Mouse (Mus musculus) ZHBTc4 (cell line): ENCODE results near the gene Noct.
A peak's percentile ranks its signal among the peaks of the same experiment; 100 is the strongest.

Experiments used
- DNase-seq: peaks from one replicate; pipeline ENCODE4 v3.0.0-alpha.2; 2011; ENCODE audit warnings: low read depth, low spot score

Noct gene

DNA sequence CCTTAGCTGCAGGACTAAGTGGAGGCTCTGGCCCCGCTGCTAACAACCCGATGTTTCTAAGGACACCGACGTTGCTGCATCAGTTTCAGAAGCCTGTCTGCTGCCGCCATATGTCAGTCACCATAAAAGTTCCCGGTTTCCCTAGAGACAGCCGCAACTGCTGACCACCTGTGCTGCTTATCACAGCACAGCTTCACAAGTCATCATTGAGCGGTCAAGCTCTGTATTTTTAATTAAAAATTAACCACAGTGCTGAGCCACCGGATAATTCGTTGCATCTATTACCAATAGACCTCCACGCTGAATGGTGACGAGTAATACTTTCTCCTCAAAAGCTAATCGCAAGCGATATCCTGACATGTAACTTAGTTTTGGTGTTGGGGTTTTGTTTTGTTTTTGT, 19.4 kb upstream of the Noct start:
- DNase-seq: no peak

DNA sequence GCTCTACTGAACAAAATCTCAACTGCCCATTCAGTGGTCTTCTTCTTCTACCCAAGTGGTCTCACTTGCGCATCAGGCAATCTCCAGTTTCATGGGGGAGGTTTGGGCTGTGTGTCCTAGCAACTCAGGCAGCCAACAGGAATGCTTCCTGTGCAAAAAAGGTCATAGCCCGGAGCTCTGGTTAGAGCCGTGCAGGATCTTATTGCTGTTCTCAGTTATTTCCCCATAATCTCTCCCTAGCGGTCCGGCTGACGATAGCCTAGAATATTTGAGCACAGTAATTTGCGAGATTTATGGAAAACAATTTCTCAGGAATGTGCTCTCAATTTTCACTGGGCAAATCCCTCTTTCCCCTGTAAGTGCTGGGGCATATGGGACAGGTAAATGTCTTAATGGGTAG, 17.7 kb upstream of the Noct start:
- DNase-seq: no peak

DNA sequence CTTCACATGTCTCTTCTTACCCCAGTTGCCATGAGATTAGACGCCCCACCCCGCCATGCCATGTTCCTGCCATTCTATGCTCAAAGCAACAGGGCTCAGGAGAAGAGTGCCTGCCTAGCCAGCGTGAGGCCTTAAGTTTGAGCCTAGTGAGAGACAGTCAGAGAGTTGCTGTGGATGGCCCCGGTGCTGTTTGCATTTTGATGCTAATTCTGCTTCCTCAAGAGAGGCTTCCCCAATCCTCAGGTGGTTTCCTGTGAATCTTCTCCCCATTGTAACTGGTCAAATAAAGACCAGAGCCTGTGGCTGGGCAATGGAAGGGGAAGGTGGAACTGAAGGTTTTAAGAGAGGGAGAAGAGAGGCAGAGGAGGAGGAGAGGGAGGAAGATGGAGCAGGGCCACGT, 15.6 kb upstream of the Noct start:
- DNase-seq: peak; percentile 76

DNA sequence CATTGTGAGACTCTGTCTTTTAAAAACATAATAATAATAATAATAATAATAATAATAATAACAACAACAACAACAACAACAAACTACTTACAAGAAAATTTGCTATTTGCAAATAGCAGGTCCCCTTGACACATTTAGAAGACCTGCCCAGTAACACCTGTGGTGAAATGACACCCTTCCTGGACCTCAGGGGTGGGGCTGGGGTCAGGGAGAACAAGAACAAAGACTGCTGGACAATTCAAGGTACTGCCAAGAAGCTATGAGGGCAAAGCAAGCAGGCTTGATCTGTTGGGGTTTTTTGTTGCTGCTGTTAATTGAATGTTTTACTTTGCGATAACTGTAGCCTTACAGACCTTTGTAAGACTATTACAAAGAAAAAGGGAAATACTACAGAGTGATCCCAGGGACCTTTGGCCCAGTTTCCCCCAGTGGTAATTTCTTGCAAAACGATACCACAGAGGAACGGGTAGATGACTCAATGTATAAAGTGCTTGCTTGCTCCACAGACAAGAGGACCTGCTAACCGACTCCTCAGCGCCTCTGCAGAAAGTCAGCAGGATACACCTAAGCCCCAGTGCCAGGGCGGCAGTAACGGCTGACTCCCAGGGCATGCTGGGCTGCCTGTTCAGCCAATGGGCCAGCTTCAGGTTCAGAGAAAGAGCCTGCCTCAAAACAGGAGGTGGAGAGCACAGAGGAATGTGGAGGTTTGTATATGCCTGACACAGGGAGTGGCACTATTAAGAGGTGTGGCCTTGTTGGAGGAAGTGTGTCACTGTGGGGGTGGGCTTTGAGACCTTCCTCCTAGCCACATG, 14.5 kb upstream of the Noct start:
- peak; percentile 91 for DNase-seq

DNA sequence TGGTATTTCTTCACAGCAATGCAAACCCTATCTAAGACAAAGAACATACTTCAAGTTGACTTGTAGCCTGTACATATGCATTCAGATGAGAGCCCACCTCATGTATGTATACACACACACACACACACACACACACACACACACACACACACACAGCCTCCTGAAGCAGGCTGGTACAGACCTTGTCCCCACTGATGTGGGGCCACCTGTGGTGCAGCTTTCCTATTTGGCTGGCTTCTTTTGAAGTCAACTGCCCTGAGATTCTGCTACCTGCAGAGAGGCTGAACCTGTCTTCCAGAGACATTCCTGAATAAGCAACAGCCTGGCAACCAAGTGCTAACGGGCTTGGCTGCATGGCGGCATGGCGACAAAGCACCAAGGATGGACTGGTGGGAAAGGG, 13.8 kb upstream of the Noct start:
- DNase-seq: peak; percentile 70

DNA sequence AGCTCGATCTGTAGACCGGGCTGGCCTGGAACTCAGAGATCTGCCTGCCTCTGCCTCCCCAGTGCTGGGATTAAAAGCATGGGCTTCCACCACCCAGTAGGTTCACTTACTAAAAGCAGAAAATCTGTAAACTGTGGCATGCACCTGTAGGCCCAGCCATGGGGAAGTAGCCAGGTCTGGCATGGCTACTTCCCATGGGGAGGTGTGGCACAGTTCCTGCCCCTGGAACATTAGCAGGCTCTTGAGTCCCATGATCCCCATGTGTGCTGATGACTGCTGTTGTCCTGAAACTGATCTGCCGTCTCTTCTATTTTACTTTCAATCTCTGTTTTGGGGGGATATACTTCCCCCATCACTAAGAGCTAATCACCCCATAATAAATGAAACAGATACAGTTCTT, 11.1 kb upstream of the Noct start:
- DNase-seq: no peak

DNA sequence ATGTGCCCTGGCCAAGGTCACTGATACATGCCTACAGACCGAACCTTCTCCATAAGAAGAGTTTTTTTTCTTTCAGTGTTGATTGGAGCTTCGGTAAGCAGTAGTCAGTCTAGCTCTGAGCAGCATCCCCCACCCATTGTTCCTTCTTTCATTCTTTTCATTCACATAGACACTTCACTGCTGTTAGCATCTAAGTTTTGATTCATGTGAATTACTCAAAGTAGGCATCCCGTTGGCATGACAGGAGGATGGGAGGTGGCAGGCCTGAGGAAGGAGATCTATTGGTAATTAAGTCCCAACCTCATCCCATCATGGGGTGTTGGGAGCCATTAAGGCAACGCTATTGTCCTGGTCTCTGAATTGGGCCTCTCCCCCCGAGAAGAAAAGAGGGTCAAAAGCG, 8.6 kb upstream of the Noct start:
- no peak for DNase-seq

DNA sequence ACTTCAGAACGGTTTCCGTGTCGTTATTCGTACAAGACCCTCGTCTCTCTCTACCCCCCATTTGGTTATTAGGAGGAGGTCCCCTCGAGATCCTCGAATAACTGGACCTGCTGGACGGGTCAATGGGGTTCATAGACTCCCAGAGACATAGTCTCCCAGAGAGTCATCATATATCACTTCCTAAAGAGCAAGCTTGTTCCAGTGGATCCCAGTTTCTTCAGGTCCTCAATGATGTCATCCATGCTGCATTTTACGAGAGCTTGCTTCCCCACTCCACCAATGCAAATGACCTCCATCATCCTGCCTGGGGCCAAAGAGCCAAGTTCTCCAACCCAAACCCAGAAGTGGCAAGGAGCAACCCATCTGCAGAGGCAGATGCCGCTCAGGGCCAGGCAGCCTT, 7.9 kb upstream of the Noct start:
- DNase-seq: peak; percentile 29

DNA sequence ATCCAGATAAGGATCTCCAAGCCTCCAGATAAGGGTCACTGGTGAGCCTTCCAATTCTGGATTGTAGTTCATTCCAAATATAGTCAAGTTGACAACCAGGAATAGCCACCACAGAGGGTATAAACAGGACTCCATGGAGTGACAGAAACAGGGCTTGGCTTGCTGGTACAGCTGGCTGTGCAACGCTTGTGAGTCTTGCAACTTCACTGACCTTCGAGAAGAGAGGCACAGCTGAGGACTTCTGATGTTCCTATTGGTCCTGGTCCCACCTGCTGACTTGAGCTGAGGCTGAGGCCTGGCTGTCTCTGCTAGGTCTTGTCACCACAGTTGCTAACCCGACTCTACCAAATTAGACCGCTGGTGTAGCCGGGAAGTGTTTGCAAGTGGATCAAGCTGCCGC, 5.9 kb upstream of the Noct start:
- peak; percentile 23 for DNase-seq

DNA sequence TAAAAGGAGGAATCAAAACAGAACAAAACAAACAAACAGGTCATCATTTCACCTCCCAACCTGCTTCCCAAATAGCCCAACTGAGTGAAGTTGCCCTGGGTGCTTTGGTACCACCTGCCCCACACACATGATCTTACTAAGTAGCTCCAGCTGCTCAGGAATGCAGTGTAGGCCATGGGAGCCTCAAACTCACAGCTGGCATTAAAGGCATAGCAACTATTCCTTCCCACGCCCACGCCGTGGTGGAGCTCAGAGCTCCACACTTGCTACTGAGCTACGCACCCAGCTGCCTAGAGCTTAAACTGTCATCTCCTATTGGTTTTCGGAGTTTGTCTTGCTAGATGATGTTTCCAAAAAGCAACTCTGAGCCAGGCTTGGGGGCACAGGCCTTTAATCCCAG, 5.0 kb upstream of the Noct start:
- no peak for DNase-seq

DNA sequence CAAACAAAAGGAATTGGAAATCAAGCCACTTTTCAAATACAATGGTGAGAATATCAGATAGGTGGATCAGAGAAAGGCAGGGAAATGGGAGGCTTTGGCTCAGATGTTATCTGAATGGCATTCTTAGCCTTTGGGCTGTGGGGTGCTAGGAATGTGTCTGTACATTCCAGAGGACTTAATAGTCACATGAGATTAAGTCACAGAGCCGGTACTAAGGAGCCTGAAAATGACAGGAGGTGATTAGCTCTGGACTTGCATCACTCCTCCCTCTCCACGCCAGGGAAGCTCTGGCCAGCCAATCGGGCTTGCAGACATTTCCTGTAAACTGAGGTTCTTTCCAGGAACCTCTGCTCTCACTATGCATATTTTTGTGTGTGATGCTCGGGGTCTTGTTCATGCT, 3.4 kb upstream of the Noct start:
- peak; percentile 68 for DNase-seq

DNA sequence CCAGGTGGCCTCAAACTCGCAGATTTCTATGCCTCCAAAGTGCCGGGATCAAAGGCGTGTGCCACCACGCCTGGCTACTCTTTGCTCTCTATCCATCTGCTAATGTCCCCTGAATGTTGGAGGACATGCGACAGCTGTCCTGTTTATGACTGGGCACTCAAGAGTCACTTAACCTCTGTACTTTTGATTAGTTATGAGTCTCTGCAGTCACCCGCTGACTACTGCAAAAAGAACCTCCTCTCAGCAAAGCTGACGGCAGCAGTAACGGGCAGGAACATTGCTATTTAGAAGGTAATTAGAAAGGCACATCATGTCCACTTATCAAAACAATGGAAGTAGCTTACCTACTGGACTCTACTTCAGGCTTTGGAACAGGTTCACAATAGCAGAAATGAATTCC, 2.4 kb upstream of the Noct start:
- no peak for DNase-seq

DNA sequence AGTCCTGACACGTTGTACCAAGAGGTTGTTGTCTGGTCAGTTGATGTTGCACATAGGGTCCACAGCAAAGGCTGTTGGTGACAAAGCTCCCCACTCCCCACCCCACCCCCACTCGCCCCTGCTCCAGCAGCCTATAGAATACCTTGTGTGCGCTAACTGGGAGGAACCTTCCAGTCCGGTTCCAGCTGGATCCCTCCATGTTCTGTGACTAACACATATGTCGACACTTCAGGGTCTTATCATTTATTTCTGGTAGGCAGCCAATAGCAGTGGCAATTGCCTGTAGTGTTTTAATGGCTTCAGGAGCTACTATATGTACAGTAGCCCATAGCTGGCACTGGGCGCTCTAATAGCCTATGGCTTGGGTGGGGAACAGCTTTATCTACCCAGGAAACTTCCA, 1.9 kb upstream of the Noct start:
- DNase-seq: peak; percentile 26

DNA sequence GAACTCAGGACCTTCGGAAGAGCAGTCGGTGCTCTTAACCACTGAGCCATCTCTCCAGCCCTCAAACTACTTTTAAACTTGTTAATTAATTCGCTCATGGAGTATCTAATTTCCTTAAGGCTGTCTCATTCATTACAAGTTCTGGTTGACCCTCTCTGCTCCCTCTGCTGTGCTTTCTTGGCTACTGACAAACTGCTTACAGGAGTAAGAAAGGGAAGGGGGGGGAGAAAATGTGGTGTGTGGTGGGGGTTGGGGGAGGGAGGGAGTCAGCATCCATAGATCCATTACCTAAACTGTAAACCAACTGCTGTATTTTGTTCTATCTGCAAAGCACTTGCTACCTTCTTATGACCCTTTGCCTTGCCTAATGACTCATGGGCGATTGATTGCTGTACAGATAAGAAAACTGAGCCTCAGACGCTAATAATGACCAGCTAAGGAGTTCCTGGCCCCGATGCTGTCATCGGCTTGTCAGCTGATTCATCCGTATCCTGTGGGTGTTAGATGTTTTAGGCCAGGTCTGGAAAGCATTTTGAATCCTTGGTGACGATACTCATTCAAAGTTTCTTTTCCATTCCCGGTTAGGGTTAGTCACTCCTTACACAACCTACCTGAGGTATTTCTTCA, 1.3 kb upstream of the Noct start:
- DNase-seq: peak; percentile 42

DNA sequence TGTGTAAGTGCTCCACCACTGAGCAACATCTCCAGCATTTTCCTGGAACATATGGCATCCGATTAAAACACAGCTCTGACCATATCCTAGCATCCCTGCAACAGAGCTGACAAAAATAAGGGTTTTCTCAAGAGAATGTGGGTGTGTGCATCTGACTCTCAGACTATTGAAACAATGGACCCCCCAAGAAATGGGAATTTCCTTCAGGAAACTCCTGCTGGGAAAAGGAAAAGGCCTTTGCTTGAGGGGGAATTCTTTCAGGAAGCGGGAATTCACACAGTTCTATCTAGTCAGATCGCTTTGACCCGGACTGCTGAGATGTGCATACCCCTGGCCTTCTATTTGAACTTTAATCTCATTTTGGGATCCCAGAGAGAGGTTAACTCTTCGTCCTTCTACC, 691 bp upstream of the Noct start:
- peak; percentile 36 for DNase-seq

DNA sequence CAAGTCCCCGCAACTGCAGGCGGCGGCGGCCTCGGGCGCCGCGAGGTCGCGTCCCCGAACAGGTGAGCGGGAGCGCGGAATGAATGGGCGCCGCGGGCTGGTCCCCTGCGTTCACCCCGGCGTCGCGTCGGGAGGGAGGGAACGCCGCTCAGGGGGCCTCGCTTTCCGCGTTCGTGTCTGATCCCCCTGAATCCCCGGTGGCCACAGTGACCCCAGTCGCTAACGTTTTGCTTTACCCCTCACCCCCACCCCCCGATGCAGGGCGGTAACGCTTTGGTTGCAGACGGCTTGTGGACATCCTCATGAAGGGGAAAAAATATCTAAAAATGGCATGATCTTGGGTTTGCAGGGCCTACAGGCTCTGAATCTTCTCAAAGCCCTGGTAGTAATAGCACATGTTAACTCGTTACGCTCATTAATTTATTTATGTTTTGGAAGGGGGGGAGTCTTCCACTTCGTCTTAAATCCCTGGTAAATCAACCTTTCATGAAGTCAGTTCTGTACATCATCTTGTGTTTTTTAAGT, 1.0 kb downstream of the Noct start:
- peak; percentile 27 for DNase-seq

DNA sequence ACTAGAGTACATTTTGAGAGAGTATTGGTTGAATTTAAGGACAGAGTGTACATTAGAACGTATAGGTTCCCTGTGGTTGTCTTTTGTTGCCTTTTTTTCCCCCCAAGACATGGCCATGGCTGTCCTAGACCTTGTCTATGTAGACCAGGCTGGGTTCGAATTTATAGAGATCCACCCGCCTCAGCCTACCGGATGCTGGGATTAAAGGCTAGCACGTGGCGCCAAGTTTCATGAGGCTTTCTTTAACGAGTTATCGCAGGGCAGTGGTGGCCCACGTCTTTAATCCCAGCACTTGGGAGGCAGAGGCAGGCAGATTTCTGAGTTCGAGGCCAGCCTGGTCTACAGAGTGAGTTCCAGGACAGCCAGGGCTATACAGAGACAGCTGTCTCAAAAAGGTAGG, 1.7 kb downstream of the Noct start:
- DNase-seq: no peak

DNA sequence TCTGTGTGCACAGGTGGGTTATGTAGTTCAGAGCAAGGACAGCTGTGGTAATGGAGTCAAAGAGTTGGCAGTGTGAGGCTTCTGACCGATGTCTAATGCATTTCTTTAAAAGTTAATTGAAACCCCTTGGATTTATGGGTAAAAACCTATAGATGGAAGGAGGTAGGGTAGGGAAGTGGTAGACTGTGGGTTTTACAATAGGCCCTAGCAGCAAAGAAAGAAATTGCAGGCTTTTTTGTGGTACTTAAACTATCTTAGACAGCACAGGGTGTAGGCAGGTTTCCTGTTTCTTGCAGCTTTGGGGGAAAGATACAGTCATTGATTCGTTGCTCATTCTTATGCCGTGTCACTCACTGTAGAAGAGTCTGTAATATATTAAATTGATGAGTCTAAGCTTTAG, 2.4 kb downstream of the Noct start:
- no peak for DNase-seq

DNA sequence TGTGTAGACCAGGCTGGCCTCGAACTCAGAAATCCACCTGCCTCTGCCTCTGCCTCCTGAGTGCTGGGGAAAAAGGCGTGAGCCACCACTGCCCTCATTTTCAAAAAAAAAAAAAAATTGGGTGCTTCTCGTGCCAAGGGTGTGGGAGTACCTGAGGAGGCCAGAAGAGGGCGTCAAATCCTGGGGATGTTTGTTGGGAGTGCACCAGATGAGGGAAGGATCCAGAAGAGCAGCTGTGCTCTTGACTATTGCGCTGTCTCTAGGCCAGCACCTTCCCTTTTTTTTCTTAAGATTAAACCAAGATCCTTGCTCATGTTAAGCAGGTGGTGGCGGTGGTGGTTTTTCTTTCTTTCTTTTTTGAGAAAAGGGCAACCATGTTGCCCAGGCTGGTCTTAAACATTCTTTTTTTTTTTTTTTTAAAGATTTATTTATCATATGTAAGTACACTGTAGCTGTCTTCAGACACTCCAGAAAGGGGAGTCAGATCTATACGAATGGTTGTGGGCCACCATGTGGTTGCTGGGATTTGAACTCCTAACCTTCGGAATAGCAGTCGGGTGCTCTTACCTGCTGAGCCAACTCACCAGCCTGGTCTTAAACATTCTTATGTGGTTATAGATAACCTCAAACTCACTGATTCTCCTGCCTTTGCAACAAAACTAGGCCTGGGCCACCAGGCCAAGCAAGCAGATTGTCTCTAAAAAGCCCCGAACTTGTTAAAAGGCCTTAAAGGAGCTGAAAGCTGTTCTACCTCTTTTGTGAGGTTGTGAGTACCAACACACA, 4.0 kb downstream of the Noct start:
- DNase-seq: peak; percentile 91

DNA sequence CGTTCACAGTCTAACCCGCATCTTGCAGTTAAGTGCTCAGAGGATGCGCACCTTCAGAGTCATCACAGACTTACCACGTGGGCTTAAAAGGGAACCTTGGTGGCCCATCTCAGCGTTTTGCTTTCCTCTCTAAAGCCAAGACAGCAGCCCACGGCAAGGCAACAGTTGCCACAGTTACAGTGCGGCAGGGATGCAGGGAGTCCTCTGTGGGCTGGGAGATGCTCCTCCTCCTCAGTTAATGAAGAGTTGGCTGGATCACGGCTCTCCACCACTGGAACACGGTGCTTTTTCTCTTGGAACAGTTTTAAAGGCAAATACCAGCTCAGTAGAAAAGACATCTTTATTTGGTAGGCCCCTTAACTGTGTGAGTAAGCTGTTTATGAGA, 4.6 kb downstream of the Noct start:
- DNase-seq: no peak

DNA sequence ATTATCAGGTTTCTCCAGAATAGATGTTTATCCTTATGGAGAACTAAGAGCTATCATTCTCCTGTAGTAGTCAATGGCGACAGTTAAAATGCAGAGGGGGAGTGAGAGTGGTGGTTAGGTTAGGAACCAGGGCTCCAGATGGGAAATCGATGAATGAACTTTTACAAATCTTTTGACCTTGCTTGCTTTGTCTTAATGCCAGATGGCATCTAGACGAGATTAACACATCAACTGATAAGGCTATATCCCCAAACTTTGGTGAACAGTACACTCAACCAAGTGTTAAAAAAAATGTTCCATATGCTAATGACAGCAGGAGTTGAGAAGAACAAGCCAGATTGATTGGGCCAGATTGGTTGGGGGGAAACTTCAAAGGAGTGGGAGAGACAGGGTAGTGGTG, 5.0 kb downstream of the Noct start:
- DNase-seq: no peak

DNA sequence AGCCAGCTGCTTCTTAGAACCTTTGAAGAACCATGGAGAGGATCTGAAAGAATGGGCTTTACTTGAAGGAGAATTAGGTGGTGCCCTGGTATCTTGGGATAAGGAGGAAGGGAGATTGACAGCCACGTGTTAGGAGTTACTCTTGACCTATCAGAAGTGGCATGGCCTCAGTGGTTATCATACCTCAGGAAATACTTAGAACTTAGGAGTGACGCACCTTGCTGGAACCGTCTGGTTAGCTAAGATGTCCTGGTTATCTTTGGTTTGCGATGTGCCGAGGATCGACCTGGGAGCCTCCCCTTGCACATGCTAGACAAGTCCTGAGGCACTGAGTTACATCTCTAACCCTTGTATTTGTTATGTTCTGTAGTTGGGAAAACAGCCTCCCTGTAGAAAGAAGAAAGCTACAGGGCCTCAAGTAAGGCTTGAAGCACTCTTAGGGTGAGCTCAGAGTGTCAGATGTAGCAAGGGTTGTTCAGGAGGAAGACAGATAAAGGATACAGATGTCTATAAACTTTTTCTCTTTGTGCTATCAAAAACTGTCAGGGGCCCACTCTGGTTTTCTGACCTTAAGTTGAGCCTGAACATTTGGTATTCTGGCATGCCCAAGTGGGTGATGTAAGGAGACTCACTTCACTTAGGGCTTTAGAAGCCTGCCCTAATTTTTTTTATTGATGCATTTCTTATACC, 6.0 kb downstream of the Noct start:
- DNase-seq: no peak
